Mouse (Mus musculus) B cell, adult 2 months (primary cell): ENCODE measurements around the gene Pxylp1.

Source experiments
- DNase-seq, 2 experiments: peaks; one replicate each; pipeline ENCODE4 v3.0.0; 2022

The Pxylp1 gene

GRCm38 (mm10) chr9:96890266-96890665 lies 2.2 kb downstream of the Pxylp1 start:
- DNase-seq: no peak

GRCm38 (mm10) chr9:96889345-96890021 lies 3.0 kb downstream of the Pxylp1 start:
- peak; percentile 85 to 88 for DNase-seq

GRCm38 (mm10) chr9:96888742-96889344 lies 3.6 kb downstream of the Pxylp1 start:
- peak in 1 of 2 experiments; percentile 16 for DNase-seq

- DNase-seq: no peak
Measured at GRCm38 (mm10) chr9:96887954-96888353, 4.5 kb downstream of the Pxylp1 start.

GRCm38 (mm10) chr9:96887492-96887891 lies 5.0 kb downstream of the Pxylp1 start:
- no peak for DNase-seq

GRCm38 (mm10) chr9:96885781-96886180 lies 6.7 kb downstream of the Pxylp1 start:
- peak; percentile 23 to 24 for DNase-seq

GRCm38 (mm10) chr9:96882496-96883265 lies 9.8 kb downstream of the Pxylp1 start:
- DNase-seq: no peak

- DNase-seq: no peak
Measured at GRCm38 (mm10) chr9:96881901-96882300, 10.6 kb downstream of the Pxylp1 start.

- DNase-seq: no peak
Measured at GRCm38 (mm10) chr9:96879024-96879423, 13.4 kb downstream of the Pxylp1 start.

- no peak for DNase-seq
Measured at GRCm38 (mm10) chr9:96878464-96878863, 14.0 kb downstream of the Pxylp1 start.

- no peak for DNase-seq
Measured at GRCm38 (mm10) chr9:96875704-96876103, 16.8 kb downstream of the Pxylp1 start.

- peak in 1 of 2 experiments; percentile 8 for DNase-seq
Measured at GRCm38 (mm10) chr9:96873082-96873481, 19.4 kb downstream of the Pxylp1 start.

GRCm38 (mm10) chr9:96870104-96870503 lies 22.4 kb downstream of the Pxylp1 start:
- DNase-seq: no peak

- DNase-seq: no peak
Measured at GRCm38 (mm10) chr9:96869542-96869941, 22.9 kb downstream of the Pxylp1 start.

- no peak for DNase-seq
Measured at GRCm38 (mm10) chr9:96868546-96868945, 23.9 kb downstream of the Pxylp1 start.

GRCm38 (mm10) chr9:96867165-96867564 lies 25.3 kb downstream of the Pxylp1 start:
- no peak for DNase-seq

GRCm38 (mm10) chr9:96866196-96866595 lies 26.3 kb downstream of the Pxylp1 start:
- no peak for DNase-seq

- DNase-seq: no peak
Measured at GRCm38 (mm10) chr9:96865473-96866050, 26.9 kb downstream of the Pxylp1 start.

- DNase-seq: no peak
Measured at GRCm38 (mm10) chr9:96863539-96863938, 28.9 kb downstream of the Pxylp1 start.

- DNase-seq: no peak
Measured at GRCm38 (mm10) chr9:96862836-96863235, 29.6 kb downstream of the Pxylp1 start.

- DNase-seq: no peak
Measured at GRCm38 (mm10) chr9:96861092-96861487, 31.4 kb downstream of the Pxylp1 start.

- DNase-seq: no peak
Measured at GRCm38 (mm10) chr9:96860380-96861091, 31.9 kb downstream of the Pxylp1 start.

GRCm38 (mm10) chr9:96859027-96859426 lies 33.4 kb downstream of the Pxylp1 start:
- DNase-seq: no peak
